Mouse (Mus musculus) layer of hippocampus, adult 2 months (tissue): Measurements from ENCODE around the gene F10. TPM values are rescaled to one million over a fixed set of nuclear protein-coding genes. Genes with fewer than 3 reads are reported as not detected.

Source experiments
- DNase-seq, 2 experiments: peaks; one replicate each; pipeline ENCODE4 v3.0.0; 2022; ENCODE audit warnings: low spot score in 2 of 2
- H3K27ac ChIP-seq: fragments of 200-600 bp; 2 replicates; pipeline ENCODE4 v1.8.1; 2022
- H3K4me3 ChIP-seq: fragments of 200-600 bp; 2 replicates; pipeline ENCODE4 v1.8.1; 2022; ENCODE audit warnings: mild to moderate bottlenecking
- CTCF ChIP-seq: fragments of 200-600 bp; conservative IDR thresholded peaks from 2 replicates; pipeline ENCODE4 v1.8.1; 2022; ENCODE audit warnings: antibody characterized with exemption, mild to moderate bottlenecking, moderate library complexity
- total RNA-seq, 2 experiments: library from RNA; stranded (reverse); gene quantifications; 2 replicates each; pipeline ENCODE4 v1.2.3; 2021

The F10 gene
- total RNA-seq, 2 experiments from 2014 or later, result not detected

GRCm38 (mm10) chr8:13025487-13026224, 11.5 kb upstream of the F10 start, which contains the start of gene F7:
Gene F7, plus strand, starts transcription at chr8:13026034.
- DNase-seq, result no peak
- no peak within 1 kb of the TSS for H3K4me3 ChIP-seq

GRCm38 (mm10) chr8:13027615-13028014, 9.5 kb upstream of the F10 start:
- Histone ChIP-seq H3K4me3 (no peak overlapping the region), H3K27ac (no peak overlapping the region)
- no peak for DNase-seq
- TF ChIP-seq CTCF, result no peak

More at GRCm38 (mm10) chr8:13025487-13026224, 11.5 kb upstream of the F10 start, which contains the start of gene F7:
- no peak within 1 kb of the TSS for H3K27ac ChIP-seq
- no peak for TF ChIP-seq CTCF

GRCm38 (mm10) chr8:13028482-13028881, 8.6 kb upstream of the F10 start:
- peak; percentile 46 to 58 for DNase-seq
- TF ChIP-seq CTCF, result no peak

GRCm38 (mm10) chr8:13036346-13036812, 729 bp upstream of the F10 start:
- no peak for TF ChIP-seq CTCF
- H3K4me3 ChIP-seq, result no peak overlapping the region
- DNase-seq, result peak; percentile 60 to 73
- H3K27ac ChIP-seq, result peak overlapping the region; percentile 82

More at GRCm38 (mm10) chr8:13028482-13028881, 8.6 kb upstream of the F10 start:
- Histone ChIP-seq H3K4me3 (no peak overlapping the region), H3K27ac (peak overlapping the region; percentile 36; the same call in 1 of the 2 replicates)

- Histone ChIP-seq H3K4me3 (no peak overlapping the region), H3K27ac (no peak overlapping the region)
- TF ChIP-seq CTCF, result no peak
- DNase-seq, result no peak
These were observed 461 bp downstream of the F10 start for GRCm38 (mm10) chr8:13037569-13037968.

GRCm38 (mm10) chr8:13039054-13039453, 1.9 kb downstream of the F10 start:
- H3K27ac ChIP-seq, result no peak overlapping the region
- DNase-seq, result no peak
- no peak for TF ChIP-seq CTCF
- no peak overlapping the region for H3K4me3 ChIP-seq

- Histone ChIP-seq H3K4me3 (no peak overlapping the region), H3K27ac (no peak overlapping the region)
- TF ChIP-seq CTCF, result no peak
- DNase-seq, result no peak
These were observed 4.4 kb downstream of the F10 start for GRCm38 (mm10) chr8:13041459-13041858.

GRCm38 (mm10) chr8:13047652-13048051, 10.5 kb downstream of the F10 start:
- no peak; the same call in 1 of the 2 replicates for TF ChIP-seq CTCF
- no peak for DNase-seq
- Histone ChIP-seq H3K27ac (no peak overlapping the region), H3K4me3 (no peak overlapping the region)

GRCm38 (mm10) chr8:13050550-13050949, 13.4 kb downstream of the F10 start:
- no peak overlapping the region for H3K27ac ChIP-seq
- H3K4me3 ChIP-seq, result no peak overlapping the region
- no peak for DNase-seq
- TF ChIP-seq CTCF, result no peak

GRCm38 (mm10) chr8:13057351-13057750, 20.2 kb downstream of the F10 start:
- DNase-seq, result no peak
- no peak overlapping the region for H3K27ac ChIP-seq
- no peak for TF ChIP-seq CTCF
- H3K4me3 ChIP-seq, result no peak overlapping the region

- Histone ChIP-seq H3K4me3 (no peak within 1 kb of the TSS), H3K27ac (no peak within 1 kb of the TSS)
- DNase-seq, result no peak
- no peak for TF ChIP-seq CTCF
These were observed 23.5 kb downstream of the F10 start, which contains the start of gene Proz for GRCm38 (mm10) chr8:13060441-13061150. Gene Proz, plus strand, starts transcription at chr8:13060914.

- no peak for TF ChIP-seq CTCF
- H3K27ac ChIP-seq, result no peak overlapping the region
- no peak overlapping the region for H3K4me3 ChIP-seq
- DNase-seq, result no peak
These were observed 26.0 kb downstream of the F10 start for GRCm38 (mm10) chr8:13063112-13063511.

- no peak for DNase-seq
- TF ChIP-seq CTCF, result no peak
- Histone ChIP-seq H3K4me3 (no peak overlapping the region), H3K27ac (no peak overlapping the region)
These were observed 36.1 kb downstream of the F10 start for GRCm38 (mm10) chr8:13073255-13073654.
